Mouse (Mus musculus): ENCODE data around the gene Fus.

The Fus gene

DNA sequence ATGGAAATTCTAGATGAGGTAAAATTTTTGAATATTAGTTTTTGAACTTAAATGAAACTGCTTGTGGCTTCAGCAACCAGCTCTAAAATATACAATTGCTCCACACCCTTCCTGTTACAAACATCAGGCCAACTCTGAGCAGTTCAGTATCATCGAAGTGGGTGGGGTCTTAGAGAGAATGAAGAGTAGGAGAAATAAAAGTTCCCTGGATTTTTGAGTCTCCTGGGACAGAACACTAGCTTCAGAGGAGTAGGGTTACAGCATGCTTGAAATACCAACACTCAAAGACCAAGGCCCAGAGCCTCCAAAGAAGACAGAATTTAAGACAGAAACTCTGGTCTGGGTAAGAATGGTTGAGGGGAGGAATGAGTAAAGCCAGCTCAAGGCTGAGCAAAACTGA, 32.2 kb downstream of the Fus start:
- in situ Hi-C loops (cut with MboI; ENCODE audit: low pct_unique_long_range_greater_than_20kb in 1 of 2, low sequenced_read_pairs in 2 of 2, unreplicated experiment in 1 of 2) = no loop called here

- in situ Hi-C loops (cut with MboI; ENCODE audit: low pct_unique_long_range_greater_than_20kb in 1 of 2, low sequenced_read_pairs in 2 of 2, unreplicated experiment in 1 of 2) = no loop called here
Observed at GRCm38 (mm10) chr7:128000068-128000950, 33.1 kb downstream of the Fus start.

GRCm38 (mm10) chr7:128003098-128003497, 35.8 kb downstream of the Fus start:
- in situ Hi-C loops (cut with MboI; ENCODE audit: low pct_unique_long_range_greater_than_20kb in 1 of 2, low sequenced_read_pairs in 2 of 2, unreplicated experiment in 1 of 2) = no loop called here

DNA sequence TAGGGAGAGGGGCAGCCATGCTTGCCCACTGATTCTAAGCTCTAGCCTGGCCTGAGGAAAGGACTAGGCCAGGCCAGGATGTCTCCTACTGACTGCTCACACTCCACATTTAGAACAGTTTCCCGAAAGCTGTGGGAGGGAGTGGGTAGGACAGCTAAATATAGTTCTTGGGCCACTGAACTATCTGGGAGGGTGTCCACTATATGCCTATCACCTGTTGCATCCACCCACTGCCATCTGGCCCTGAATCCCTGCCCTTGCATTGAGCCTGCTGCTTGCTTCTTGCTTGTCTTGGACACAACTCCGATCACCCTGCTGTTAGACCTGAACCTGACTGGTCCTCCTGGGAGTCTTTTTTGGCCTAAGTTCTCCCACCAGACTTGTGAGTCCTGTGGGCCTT, 36.4 kb downstream of the Fus start, which contains the start of gene Trim72:
Trim72 (plus strand) TSS at position 262 of the 400 bp plus-strand sequence.
- in situ Hi-C loops (cut with MboI; ENCODE audit: low pct_unique_long_range_greater_than_20kb in 1 of 2, low sequenced_read_pairs in 2 of 2, unreplicated experiment in 1 of 2) = no loop called here

- in situ Hi-C loops (cut with MboI; ENCODE audit: low pct_unique_long_range_greater_than_20kb in 1 of 2, low sequenced_read_pairs in 2 of 2, unreplicated experiment in 1 of 2) = no loop called here
Observed at GRCm38 (mm10) chr7:128004150-128004486, 36.9 kb downstream of the Fus start.

DNA sequence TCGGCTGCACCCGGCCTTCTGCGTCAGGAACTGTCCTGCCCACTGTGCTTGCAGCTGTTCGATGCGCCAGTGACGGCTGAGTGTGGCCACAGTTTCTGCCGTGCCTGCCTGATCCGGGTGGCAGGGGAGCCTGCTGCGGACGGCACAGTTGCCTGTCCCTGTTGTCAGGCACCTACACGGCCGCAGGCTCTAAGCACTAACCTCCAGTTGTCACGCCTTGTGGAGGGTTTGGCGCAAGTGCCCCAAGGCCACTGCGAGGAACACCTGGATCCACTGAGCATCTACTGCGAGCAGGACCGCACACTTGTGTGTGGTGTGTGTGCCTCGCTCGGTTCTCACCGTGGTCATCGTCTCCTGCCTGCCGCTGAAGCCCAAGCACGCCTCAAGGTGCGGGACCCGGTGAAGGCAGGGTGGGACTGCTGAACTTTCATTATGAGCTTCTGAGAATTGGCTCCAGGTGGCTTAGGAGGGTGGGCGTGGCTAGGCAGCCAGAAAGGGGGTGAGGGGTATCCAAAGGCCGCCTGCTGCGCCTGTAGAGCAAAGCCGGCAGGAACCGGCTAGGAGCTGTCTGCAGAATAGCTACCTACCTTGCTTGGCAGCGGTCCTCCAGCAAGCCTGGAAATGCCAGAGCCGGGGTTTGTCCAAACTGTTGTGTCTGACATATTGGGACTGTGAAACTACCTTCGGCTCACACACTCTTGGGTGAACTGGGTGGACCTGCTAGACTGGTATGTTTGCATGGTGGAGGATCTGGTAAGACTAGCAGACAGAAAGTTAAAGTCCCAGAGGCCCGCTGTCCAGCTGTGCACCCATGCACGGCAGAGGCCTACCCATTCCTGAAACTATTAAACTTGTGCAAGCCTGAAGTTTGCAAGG, 37.5 kb downstream of the Fus start:
- in situ Hi-C loops (cut with MboI; ENCODE audit: low pct_unique_long_range_greater_than_20kb in 1 of 2, low sequenced_read_pairs in 2 of 2, unreplicated experiment in 1 of 2) = no loop called here

DNA sequence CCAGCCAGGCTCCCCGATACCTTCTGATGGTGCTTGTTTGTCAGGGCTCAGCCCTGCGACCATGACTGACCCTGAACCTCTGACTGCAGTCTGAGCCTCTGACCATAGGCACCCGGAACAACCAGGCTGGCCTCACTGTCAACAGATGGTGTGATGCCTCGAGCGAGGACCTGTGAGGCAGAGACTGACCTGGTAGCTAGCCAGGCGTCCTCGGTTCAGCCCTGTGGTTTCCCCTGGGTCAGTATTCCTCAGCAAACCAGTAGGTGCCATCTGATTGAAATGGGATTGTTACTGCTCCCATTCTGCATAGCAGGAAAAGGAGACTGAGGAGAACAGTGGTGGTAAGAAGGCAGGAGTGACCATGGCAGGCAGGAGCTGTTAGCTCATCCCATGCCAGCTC, 38.9 kb downstream of the Fus start:
- in situ Hi-C loops (cut with MboI; ENCODE audit: low pct_unique_long_range_greater_than_20kb in 1 of 2, low sequenced_read_pairs in 2 of 2, unreplicated experiment in 1 of 2) = no loop called here

DNA sequence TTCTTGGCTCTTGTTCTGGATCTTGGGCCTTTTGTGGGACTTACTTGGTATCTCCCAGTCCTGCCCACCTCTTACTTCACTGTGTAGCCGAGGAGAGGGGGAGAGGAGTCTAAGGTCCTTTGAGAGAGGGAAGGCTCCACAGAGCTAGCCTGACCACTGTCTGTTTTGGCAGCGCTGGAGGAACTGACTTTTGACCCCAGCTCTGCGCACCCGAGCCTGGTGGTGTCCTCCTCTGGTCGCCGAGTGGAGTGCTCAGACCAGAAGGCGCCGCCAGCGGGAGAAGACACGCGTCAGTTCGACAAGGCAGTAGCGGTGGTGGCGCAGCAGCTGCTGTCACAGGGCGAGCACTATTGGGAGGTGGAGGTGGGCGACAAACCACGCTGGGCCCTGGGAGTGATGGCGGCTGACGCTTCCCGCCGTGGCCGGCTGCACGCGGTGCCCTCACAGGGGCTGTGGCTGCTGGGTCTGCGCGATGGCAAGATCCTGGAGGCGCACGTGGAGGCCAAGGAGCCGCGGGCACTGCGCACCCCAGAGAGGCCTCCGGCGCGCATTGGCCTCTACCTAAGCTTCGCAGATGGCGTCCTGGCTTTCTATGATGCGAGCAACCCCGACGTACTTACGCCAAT, 42.6 kb downstream of the Fus start:
- in situ Hi-C loops (cut with MboI; ENCODE audit: low pct_unique_long_range_greater_than_20kb in 1 of 2, low sequenced_read_pairs in 2 of 2, unreplicated experiment in 1 of 2) = loop anchor here in 1 of 2 experiments (10.0 kb wide), 1 partner anchor 195 kb away; the partner anchor contains the start of gene Cox6a2

DNA sequence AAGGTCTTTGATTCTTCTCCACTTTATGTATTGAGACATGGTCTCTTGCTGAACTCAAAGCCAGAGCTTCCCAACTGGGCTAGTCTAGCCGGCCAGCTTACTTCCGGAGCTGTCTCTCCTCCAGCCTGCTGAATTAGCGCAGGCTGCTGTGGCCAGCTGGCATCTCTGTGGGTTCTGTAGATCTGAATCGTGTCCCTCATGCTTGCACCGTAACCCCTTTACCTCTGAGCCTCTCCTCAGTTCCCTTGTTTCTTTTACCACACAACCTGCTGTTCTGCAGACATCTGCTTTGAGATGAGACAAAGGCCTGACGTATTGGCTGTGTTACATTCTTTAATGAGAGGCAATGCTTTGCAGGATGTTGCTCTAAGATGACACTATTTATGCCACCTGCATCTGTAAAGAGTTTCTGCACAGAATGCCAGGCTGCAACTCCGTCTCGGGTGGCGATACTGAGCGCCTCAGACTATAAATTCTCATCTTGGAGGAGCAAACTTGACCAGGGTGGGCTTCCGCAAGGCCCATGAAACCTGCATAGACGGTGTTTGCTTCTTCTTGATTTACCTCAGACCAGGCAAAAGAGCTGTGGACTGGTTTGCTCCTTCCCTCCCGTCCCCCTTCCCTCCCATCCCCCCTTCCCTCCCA, 45.0 kb downstream of the Fus start:
- in situ Hi-C loops (cut with MboI; ENCODE audit: low pct_unique_long_range_greater_than_20kb in 1 of 2, low sequenced_read_pairs in 2 of 2, unreplicated experiment in 1 of 2) = loop anchor here in 1 of 2 experiments (10.0 kb wide), 1 partner anchor 193 kb away; the partner anchor contains the start of gene Cox6a2

DNA sequence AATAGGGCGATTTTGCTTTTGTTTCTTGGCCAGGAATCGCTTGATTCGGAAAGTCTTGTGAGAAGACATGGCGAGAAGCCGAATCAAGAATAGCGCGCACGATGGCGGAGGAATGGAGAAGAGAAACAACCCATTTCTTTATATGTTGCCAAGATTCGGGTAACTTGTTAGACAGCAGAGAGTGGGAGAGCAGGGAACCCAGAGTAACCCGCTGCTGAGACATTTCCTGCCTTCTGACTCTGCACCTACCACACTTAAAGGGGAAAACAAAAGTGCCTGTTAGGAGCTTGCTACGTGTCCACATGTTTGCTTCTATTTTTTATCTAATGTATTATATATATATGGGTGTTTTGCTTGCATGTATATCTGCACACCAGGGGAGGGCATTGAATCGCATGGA, 45.9 kb downstream of the Fus start:
- in situ Hi-C loops (cut with MboI; ENCODE audit: low pct_unique_long_range_greater_than_20kb in 1 of 2, low sequenced_read_pairs in 2 of 2, unreplicated experiment in 1 of 2) = loop anchor here in 1 of 2 experiments (10.0 kb wide), 1 partner anchor 192 kb away; the partner anchor contains the start of gene Cox6a2

GRCm38 (mm10) chr7:128016134-128016533, 48.9 kb downstream of the Fus start:
- in situ Hi-C loops (cut with MboI; ENCODE audit: low pct_unique_long_range_greater_than_20kb in 1 of 2, low sequenced_read_pairs in 2 of 2, unreplicated experiment in 1 of 2) = loop anchor here in 1 of 2 experiments (10.0 kb wide), 1 partner anchor 189 kb away; the partner anchor contains the start of gene Cox6a2

DNA sequence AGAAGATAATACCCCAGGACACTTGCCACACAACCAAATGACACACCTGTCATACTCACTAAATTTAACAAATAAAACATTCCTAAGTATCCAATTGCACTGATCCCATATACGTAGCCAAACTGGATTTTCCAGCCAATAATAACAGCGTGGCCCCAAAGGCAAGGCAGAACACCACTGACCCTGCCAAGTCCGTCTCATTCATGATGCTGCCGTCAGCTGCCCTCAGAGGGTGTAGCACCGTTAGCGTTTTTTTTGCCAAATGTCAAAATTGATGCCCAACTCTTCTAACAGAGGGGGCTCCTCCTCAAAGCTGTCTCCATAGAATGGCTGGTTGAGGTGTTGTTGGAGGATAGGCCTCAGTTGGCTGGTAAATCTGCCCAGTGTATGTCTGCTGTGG, 49.4 kb downstream of the Fus start:
- in situ Hi-C loops (cut with MboI; ENCODE audit: low pct_unique_long_range_greater_than_20kb in 1 of 2, low sequenced_read_pairs in 2 of 2, unreplicated experiment in 1 of 2) = loop anchor here in 1 of 2 experiments (10.0 kb wide), 1 partner anchor 188 kb away; the partner anchor contains the start of gene Cox6a2

GRCm38 (mm10) chr7:128018275-128018674, 51.0 kb downstream of the Fus start:
- in situ Hi-C loops (cut with MboI; ENCODE audit: low pct_unique_long_range_greater_than_20kb in 1 of 2, low sequenced_read_pairs in 2 of 2, unreplicated experiment in 1 of 2) = loop anchor here in 1 of 2 experiments (10.0 kb wide), 1 partner anchor 187 kb away; the partner anchor contains the start of gene Cox6a2

DNA sequence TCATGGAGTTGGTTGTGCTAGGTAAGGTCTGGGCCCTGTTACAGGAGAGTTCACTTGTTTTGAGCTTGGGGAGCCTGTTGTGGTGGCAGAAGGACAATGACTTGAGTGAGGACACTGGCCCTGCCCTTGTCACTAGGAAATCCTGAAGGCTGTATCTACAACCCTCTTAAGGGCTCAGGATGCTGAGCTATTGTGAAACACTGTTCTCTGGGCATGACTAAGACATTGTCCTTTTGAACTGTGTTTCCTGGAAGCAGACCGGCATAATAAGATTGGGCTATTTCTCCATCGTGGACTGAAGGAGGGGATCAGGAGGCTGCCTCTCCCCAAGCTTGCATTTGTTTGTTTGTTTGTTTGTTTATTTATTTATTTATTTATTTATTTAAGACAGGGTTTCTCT, 51.9 kb downstream of the Fus start:
- in situ Hi-C loops (cut with MboI; ENCODE audit: low pct_unique_long_range_greater_than_20kb in 1 of 2, low sequenced_read_pairs in 2 of 2, unreplicated experiment in 1 of 2) = loop anchor here in 1 of 2 experiments (10.0 kb wide), 1 partner anchor 186 kb away; the partner anchor contains the start of gene Cox6a2

DNA sequence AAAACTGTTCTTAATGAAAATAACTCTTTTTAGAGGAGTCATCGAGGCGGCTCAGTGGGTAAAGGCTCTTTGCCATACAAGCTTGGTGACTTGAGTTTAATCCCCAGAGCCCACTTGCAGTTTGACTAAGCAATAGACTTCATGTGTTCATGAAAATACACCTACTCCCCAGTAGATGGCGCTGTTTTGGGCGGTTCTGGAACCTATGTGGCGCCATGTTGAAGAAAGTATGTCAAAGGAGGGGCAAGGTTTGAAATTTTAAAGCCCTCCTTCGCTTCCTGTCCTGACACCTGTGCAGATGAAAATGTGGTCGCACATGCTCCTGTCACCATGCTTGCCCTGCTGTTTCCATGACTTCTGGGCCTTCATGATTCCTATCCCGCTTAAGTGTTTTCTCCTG, 55.7 kb downstream of the Fus start:
- in situ Hi-C loops (cut with MboI; ENCODE audit: low pct_unique_long_range_greater_than_20kb in 1 of 2, low sequenced_read_pairs in 2 of 2, unreplicated experiment in 1 of 2) = loop anchor here in 1 of 2 experiments (5.0 kb wide), 1 partner anchor 179 kb away; no protein-coding TSS in a partner anchor

DNA sequence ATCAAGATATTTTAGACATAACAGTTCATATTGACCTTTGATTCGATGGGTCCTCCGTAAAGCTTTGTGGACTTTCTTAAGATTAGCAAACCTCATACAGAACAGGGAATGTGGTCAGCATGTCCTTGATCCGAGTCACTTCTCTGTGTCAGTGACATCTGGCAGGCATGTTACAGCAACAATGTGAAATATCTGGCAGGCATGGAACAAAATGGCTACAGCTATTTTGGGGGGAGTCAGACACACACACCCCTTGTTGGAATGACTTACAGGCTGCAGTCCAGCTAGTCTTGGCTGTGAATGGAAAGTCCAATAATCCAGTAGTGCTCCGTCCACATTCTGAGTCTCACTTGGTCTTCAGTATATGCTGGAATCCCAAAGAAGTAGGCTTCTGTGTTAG, 56.3 kb downstream of the Fus start:
- in situ Hi-C loops (cut with MboI; ENCODE audit: low pct_unique_long_range_greater_than_20kb in 1 of 2, low sequenced_read_pairs in 2 of 2, unreplicated experiment in 1 of 2) = loop anchor here in 1 of 2 experiments (5.0 kb wide), 1 partner anchor 179 kb away; no protein-coding TSS in a partner anchor

- in situ Hi-C loops (cut with MboI; ENCODE audit: low pct_unique_long_range_greater_than_20kb in 1 of 2, low sequenced_read_pairs in 2 of 2, unreplicated experiment in 1 of 2) = loop anchor here in 1 of 2 experiments (5.0 kb wide), 1 partner anchor 178 kb away; no protein-coding TSS in a partner anchor
Observed at GRCm38 (mm10) chr7:128024364-128024763, 57.1 kb downstream of the Fus start.

- in situ Hi-C loops (cut with MboI; ENCODE audit: low pct_unique_long_range_greater_than_20kb in 1 of 2, low sequenced_read_pairs in 2 of 2, unreplicated experiment in 1 of 2) = loop anchor here in 1 of 2 experiments (5.0 kb wide), 1 partner anchor 177 kb away; no protein-coding TSS in a partner anchor
Observed at GRCm38 (mm10) chr7:128024932-128025331, 57.7 kb downstream of the Fus start.

All from mouse embryonic stem cell (cell line).